Comparison of ENCODE assay signal across 8 mouse cellular contexts in the genomic region with DNA sequence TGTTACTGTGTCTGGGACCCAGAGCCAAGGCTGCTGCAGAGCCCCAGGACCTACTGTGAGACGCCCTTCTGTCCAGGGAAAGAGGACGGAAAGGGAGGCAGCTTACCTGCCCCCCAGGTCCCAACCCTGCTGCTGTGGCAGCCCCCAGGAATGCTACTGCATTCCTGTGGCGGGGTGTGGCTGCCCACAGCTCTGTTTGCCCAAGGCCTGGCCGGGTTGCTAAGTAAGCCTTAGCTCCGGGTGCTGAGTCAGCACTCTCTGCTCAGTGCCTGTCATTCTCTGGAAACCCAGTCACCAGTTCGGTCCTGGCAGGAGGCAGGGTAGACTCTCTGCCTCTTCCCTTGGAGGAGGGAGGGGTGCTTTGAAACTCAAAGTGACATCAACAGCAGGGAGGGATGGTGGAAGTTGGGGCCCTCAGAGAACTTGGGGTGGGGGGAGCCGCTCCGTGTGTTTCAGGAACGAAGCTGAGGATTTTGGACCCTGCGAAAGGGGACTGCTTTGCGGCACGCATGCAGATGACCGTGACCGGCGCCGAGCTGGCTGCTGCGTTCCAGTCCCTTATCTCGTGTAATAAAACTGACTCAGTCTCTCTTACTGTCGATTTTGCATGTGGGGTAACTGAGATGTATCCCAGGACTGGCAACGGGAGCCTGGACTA. TPM values are rescaled to one million over a fixed set of nuclear protein-coding genes. Genes with fewer than 3 reads are reported as not detected.
DNase-seq lines count a peak whose midpoint lies in the region; ATAC-seq lines count a peak whose summit lies in the region.

No protein-coding gene starts in this region.

- DNase-seq in midbrain, embryonic 10.5 days (ENCODE audit: low spot score) = no peak
- DNase-seq in limb, embryonic 10.5 days (ENCODE audit: low spot score) = no peak
- DNase-seq in mesoderm, embryonic 11.5 days (ENCODE audit: low read depth, low spot score) = peak; percentile 76
- DNase-seq in c-Kit-positive CD71-positive TER-119-positive erythroid progenitor cells, embryonic 14.5 days (ENCODE audit: low spot score) = no peak
- no peak for DNase-seq in T-cell, adult 2 months (ENCODE audit: low spot score)
- DNase-seq in right cerebral cortex, adult 2 months (ENCODE audit: low spot score in 2 of 2) = no peak

- ATAC-seq in midbrain, embryonic 16.5 days = no peak
- peak; percentile 30; the same call in 1 of the 2 replicates for ATAC-seq in embryonic facial prominence, embryonic 12.5 days (ENCODE audit: insufficient number of reproducible peaks, insufficient read depth, low FRiP score, low TSS enrichment)

- no peak overlapping the region for H3K4me2 ChIP-seq in midbrain, embryonic 16.5 days (ENCODE audit: low read length)
- H3K4me2 ChIP-seq in embryonic facial prominence, embryonic 12.5 days (replicated peaks) = peak overlapping the region; percentile 16; the same call in 1 of the 2 replicates

- no peaks in the 10 kb centered on the region for H3K36me3 ChIP-seq in midbrain, embryonic 10.5 days
- H3K36me3 ChIP-seq in midbrain, embryonic 16.5 days (ENCODE audit: control insufficient read depth, insufficient read depth, low read length) = no peaks in the 10 kb centered on the region
- H3K36me3 ChIP-seq in embryonic facial prominence, embryonic 12.5 days = no peaks in the 10 kb centered on the region
- no peaks in the 10 kb centered on the region for H3K36me3 ChIP-seq in limb, embryonic 10.5 days

- H3K27me3 ChIP-seq in midbrain, embryonic 10.5 days (ENCODE audit: low read depth, poor library complexity, severe bottlenecking) = peaks cover 94% of the 10 kb centered on the region
- H3K27me3 ChIP-seq in midbrain, embryonic 16.5 days (ENCODE audit: control insufficient read depth, insufficient read depth, low read depth, low read length) = peaks cover 17% of the 10 kb centered on the region
- H3K27me3 ChIP-seq in embryonic facial prominence, embryonic 12.5 days = peaks cover 60% of the 10 kb centered on the region
- H3K27me3 ChIP-seq in limb, embryonic 10.5 days (ENCODE audit: low read depth, poor library complexity, severe bottlenecking) = peaks cover 90% of the 10 kb centered on the region

- H3K4me3 ChIP-seq in midbrain, embryonic 10.5 days = peak overlapping the region; percentile 23
- H3K4me3 ChIP-seq in midbrain, embryonic 16.5 days (ENCODE audit: low read depth, low read length) = no peak overlapping the region
- no peak overlapping the region for H3K4me3 ChIP-seq in embryonic facial prominence, embryonic 12.5 days
- H3K4me3 ChIP-seq in limb, embryonic 10.5 days = peak overlapping the region; percentile 7; the same call in 1 of the 2 replicates

- H3K27ac ChIP-seq in midbrain, embryonic 10.5 days (replicated peaks) = peak overlapping the region; percentile 47
- H3K27ac ChIP-seq in midbrain, embryonic 16.5 days (ENCODE audit: low read length) = no peak overlapping the region
- no peak overlapping the region for H3K27ac ChIP-seq in embryonic facial prominence, embryonic 12.5 days
- 0 out of 2 replicates have a peak overlapping the region, but pooled peaks have one; percentile 39 for H3K27ac ChIP-seq in limb, embryonic 10.5 days

- H3K9ac ChIP-seq in midbrain, embryonic 16.5 days (ENCODE audit: low read depth, low read length) = no peak overlapping the region
- no peak overlapping the region for H3K9ac ChIP-seq in embryonic facial prominence, embryonic 12.5 days

- H3K9me3 ChIP-seq in midbrain, embryonic 10.5 days (replicated peaks) = no peaks in the 10 kb centered on the region
- H3K9me3 ChIP-seq in midbrain, embryonic 16.5 days (replicated peaks; ENCODE audit: control insufficient read depth, low read length, poor library complexity, severe bottlenecking) = no peaks in the 10 kb centered on the region
- H3K9me3 ChIP-seq in embryonic facial prominence, embryonic 12.5 days = no peaks in the 10 kb centered on the region
- no peaks in the 10 kb centered on the region for H3K9me3 ChIP-seq in limb, embryonic 10.5 days (replicated peaks)

- peaks cover 74% of the 10 kb centered on the region for H3K4me1 ChIP-seq in midbrain, embryonic 10.5 days
- H3K4me1 ChIP-seq in midbrain, embryonic 16.5 days (ENCODE audit: control insufficient read depth, insufficient read depth, low read length) = peaks cover 17% of the 10 kb centered on the region
- peaks cover 39% of the 10 kb centered on the region for H3K4me1 ChIP-seq in embryonic facial prominence, embryonic 12.5 days
- peaks cover 66% of the 10 kb centered on the region for H3K4me1 ChIP-seq in limb, embryonic 10.5 days

- 13% methylated on average over 20 of the region's 20 CpGs for WGBS in midbrain, embryonic 10.5 days
- WGBS in midbrain, embryonic 16.5 days = 13% methylated on average over 20 of the region's 20 CpGs
- 8% methylated on average over 20 of the region's 20 CpGs for WGBS in embryonic facial prominence, embryonic 12.5 days
- 9% methylated on average over 20 of the region's 20 CpGs for WGBS in limb, embryonic 10.5 days

RNA-seq across cellular contexts. Expression of a gene that starts 14.1 kb away (rescaled TPM):
- 3.6 and 3.7 TPM in 2 replicates for polyA plus RNA-seq in midbrain, embryonic 10.5 days (2016; fragmentation: Nextera tagmentation; extraction: Ambion mirVana)
- polyA plus RNA-seq in midbrain, embryonic 16.5 days (2015; fragmentation: Nextera tagmentation; extraction: Ambion mirVana) = 0.94 and 1.0 TPM in 2 replicates
- polyA plus RNA-seq in embryonic facial prominence, embryonic 12.5 days (2016; fragmentation: Nextera tagmentation; extraction: Ambion mirVana) = 3.4 and 3.5 TPM in 2 replicates
- 4.6 and 5.6 TPM in 2 replicates for polyA plus RNA-seq in limb, embryonic 10.5 days (2016; fragmentation: Nextera tagmentation; extraction: Ambion mirVana)

RNA-seq across cellular contexts. Expression of a gene that starts 47.7 kb away (rescaled TPM):
- polyA plus RNA-seq in midbrain, embryonic 10.5 days (2016; fragmentation: Nextera tagmentation; extraction: Ambion mirVana) = 0.64 and 1.4 TPM in 2 replicates
- 1.1 and 1.3 TPM in 2 replicates for polyA plus RNA-seq in midbrain, embryonic 16.5 days (2015; fragmentation: Nextera tagmentation; extraction: Ambion mirVana)
- polyA plus RNA-seq in embryonic facial prominence, embryonic 12.5 days (2016; fragmentation: Nextera tagmentation; extraction: Ambion mirVana) = 17.0 and 19.2 TPM in 2 replicates
- 3.7 and 4.7 TPM in 2 replicates for polyA plus RNA-seq in limb, embryonic 10.5 days (2016; fragmentation: Nextera tagmentation; extraction: Ambion mirVana)

Comparison
In these comparisons a context has a peak if more than half of its experiments do, and no peak if none do; other contexts are left out.
1. H3K27ac ChIP-seq: peak in midbrain, embryonic 10.5 days (single experiment) and limb, embryonic 10.5 days (single experiment); none in midbrain, embryonic 16.5 days (single experiment) and embryonic facial prominence, embryonic 12.5 days (single experiment).
2. H3K4me3 ChIP-seq: peak in midbrain, embryonic 10.5 days (single experiment) and limb, embryonic 10.5 days (single experiment); none in midbrain, embryonic 16.5 days (single experiment) and embryonic facial prominence, embryonic 12.5 days (single experiment).